Mouse (Mus musculus) forebrain, postnatal 0 days (tissue): ENCODE measurements at regions not wholly inside any gene's neighbourhood (a gene's known extent, or its start where the extent isn't known, plus 50 kb on each side); places are given as distances from the start of the nearest gene placed in this dataset.

Experiments used
- ATAC-seq: fragments of 200-750 bp; cut with Nextera tagmentation; 2 replicates; pipeline ENCODE4 v1.8.0; 2017; ENCODE audit warnings: mild to moderate bottlenecking, moderate library complexity
- DNase-seq: peaks from one replicate; pipeline ENCODE4 v3.0.0-alpha.2; 2015
- H3K27ac ChIP-seq: fragments of 300-500 bp; sonication (generic); 2 replicates; pipeline ENCODE4 v1.5.1; 2014; ENCODE audit warnings: low read depth, mild to moderate bottlenecking, antibody characterized with exemption, low read length, moderate library complexity, mixed read lengths
- H3K27me3 ChIP-seq: fragments of 300-500 bp; sonication (generic); 2 replicates; pipeline ENCODE4 v1.6.1; 2014; ENCODE audit warnings: mild to moderate bottlenecking, low read length, mixed read lengths; ENCODE audit not compliant: insufficient read depth
- H3K36me3 ChIP-seq: fragments of 300-500 bp; sonication (generic); 2 replicates; pipeline ENCODE4 v1.6.1; 2014; ENCODE audit warnings: mild to moderate bottlenecking, moderate library complexity; ENCODE audit not compliant: insufficient read depth
- H3K4me1 ChIP-seq: fragments of 300-500 bp; sonication (generic); 2 replicates; pipeline ENCODE4 v1.6.1; 2014; ENCODE audit warnings: antibody characterized with exemption; ENCODE audit not compliant: insufficient read depth
- H3K4me2 ChIP-seq: fragments of 300-500 bp; sonication (generic); 2 replicates; pipeline ENCODE4 v1.6.1; 2014; ENCODE audit warnings: low read depth, mild to moderate bottlenecking, moderate library complexity
- H3K4me3 ChIP-seq: fragments of 300-500 bp; sonication (generic); 2 replicates; pipeline ENCODE4 v1.5.1; 2014; ENCODE audit warnings: low read depth, low read length, mixed read lengths
- H3K9ac ChIP-seq: fragments of 300-500 bp; sonication (generic); 2 replicates; pipeline ENCODE4 v1.6.1; 2014; ENCODE audit warnings: mild to moderate bottlenecking
- H3K9me3 ChIP-seq: fragments of 300-500 bp; sonication (generic); 2 replicates; pipeline ENCODE4 v1.6.1; 2016; ENCODE audit warnings: low read length
- CTCF ChIP-seq: sonication (generic); IDR thresholded peaks from 2 replicates; pipeline ENCODE4 v1.5.1; 2016; ENCODE audit warnings: antibody characterized with exemption, control low read depth, low read depth
- WGBS: fragments of 180-500 bp; shearing (Covaris S2); extraction: QIAGEN DNeasy Blood & Tissue Kit; methylation state at CpG from one replicate; pipeline ENCODE4 v1.1.7; 2014; 5-methylcytosine and 5-hydroxymethylcytosine counted together

- Histone ChIP-seq H3K9ac (no peak overlapping the region), H3K36me3 (no peaks in the 10 kb centered on the region), H3K9me3 (no peaks in the 10 kb centered on the region), H3K4me3 (no peak overlapping the region), H3K27me3 (no peaks in the 10 kb centered on the region), H3K4me2 (no peak overlapping the region), H3K27ac (no peak overlapping the region), H3K4me1 (peaks cover 8% of the 10 kb centered on the region; the same call in 1 of the 2 replicates)
- no peak for ATAC-seq
- WGBS, result 90% methylated on average over 6 of the region's 6 CpGs
- DNase-seq, result no peak
- TF ChIP-seq CTCF, result no peak
Measured at GRCm38 (mm10) chr13:44028081-44028480, 243.5 kb downstream of the Cd83 start.

- H3K9ac ChIP-seq, result no peak overlapping the region
- H3K27me3 ChIP-seq, result no peaks in the 10 kb centered on the region
- peaks cover 8% of the 10 kb centered on the region; the same call in 1 of the 2 replicates for H3K4me1 ChIP-seq
- DNase-seq, result no peak
- ATAC-seq, result no peak
- no peak overlapping the region for H3K4me3 ChIP-seq
- H3K9me3 ChIP-seq, result no peaks in the 10 kb centered on the region
- H3K4me2 ChIP-seq, result no peak overlapping the region
- H3K36me3 ChIP-seq, result no peaks in the 10 kb centered on the region
- 78% methylated on average over 5 of the region's 5 CpGs for WGBS
- no peak overlapping the region for H3K27ac ChIP-seq
- TF ChIP-seq CTCF, result no peak
Measured at GRCm38 (mm10) chr13:44030590-44030989, 246.0 kb downstream of the Cd83 start.

GRCm38 (mm10) chr13:44037774-44038294 lies 253.3 kb downstream of the Cd83 start:
- H3K36me3 ChIP-seq, result no peaks in the 10 kb centered on the region
- H3K4me1 ChIP-seq, result no peaks in the 10 kb centered on the region
- H3K9me3 ChIP-seq, result no peaks in the 10 kb centered on the region
- DNase-seq (no peak), ATAC-seq (no peak)
- H3K4me3 ChIP-seq, result no peak overlapping the region
- H3K27ac ChIP-seq, result no peak overlapping the region
- no peaks in the 10 kb centered on the region for H3K27me3 ChIP-seq
- TF ChIP-seq CTCF, result no peak
- WGBS, result 84% methylated on average over 8 of the region's 8 CpGs
- no peak overlapping the region for H3K9ac ChIP-seq
- H3K4me2 ChIP-seq, result no peak overlapping the region

- no peaks in the 10 kb centered on the region for H3K9me3 ChIP-seq
- DNase-seq (no peak), ATAC-seq (no peak)
- no peaks in the 10 kb centered on the region for H3K4me1 ChIP-seq
- H3K4me2 ChIP-seq, result no peak overlapping the region
- WGBS, result 48% methylated on average over 7 of the region's 7 CpGs
- no peak overlapping the region for H3K9ac ChIP-seq
- no peak overlapping the region for H3K4me3 ChIP-seq
- TF ChIP-seq CTCF, result no peak
- H3K36me3 ChIP-seq, result no peaks in the 10 kb centered on the region
- H3K27ac ChIP-seq, result no peak overlapping the region
- H3K27me3 ChIP-seq, result no peaks in the 10 kb centered on the region
Measured at GRCm38 (mm10) chr13:44038322-44038721, 253.7 kb downstream of the Cd83 start.

GRCm38 (mm10) chr13:44040640-44041039 lies 256.1 kb downstream of the Cd83 start:
- Histone ChIP-seq H3K27me3 (no peaks in the 10 kb centered on the region), H3K4me2 (no peak overlapping the region), H3K9ac (no peak overlapping the region), H3K4me3 (no peak overlapping the region), H3K36me3 (no peaks in the 10 kb centered on the region), H3K4me1 (no peaks in the 10 kb centered on the region; the same call in 1 of the 2 replicates), H3K9me3 (no peaks in the 10 kb centered on the region), H3K27ac (no peak overlapping the region)
- no peak for DNase-seq
- no peak for ATAC-seq
- no peak for TF ChIP-seq CTCF
- 63% methylated on average over 7 of the region's 7 CpGs for WGBS

GRCm38 (mm10) chr13:44042730-44043493 lies 258.3 kb downstream of the Cd83 start:
- Histone ChIP-seq H3K9ac (no peak overlapping the region), H3K27me3 (no peaks in the 10 kb centered on the region), H3K27ac (0 out of 2 replicates have a peak overlapping the region, but pooled peaks have one; percentile 23), H3K4me2 (no peak overlapping the region), H3K36me3 (no peaks in the 10 kb centered on the region), H3K4me1 (no peaks in the 10 kb centered on the region; the same call in 1 of the 2 replicates), H3K4me3 (no peak overlapping the region), H3K9me3 (no peaks in the 10 kb centered on the region)
- ATAC-seq, result peak; percentile 34; the same call in 1 of the 2 replicates
- DNase-seq, result no peak
- no peak for TF ChIP-seq CTCF
- 37% methylated on average over 9 of the region's 9 CpGs for WGBS

- no peaks in the 10 kb centered on the region for H3K36me3 ChIP-seq
- H3K9ac ChIP-seq, result no peak overlapping the region
- no peaks in the 10 kb centered on the region; the same call in 1 of the 2 replicates for H3K4me1 ChIP-seq
- WGBS, result 10% methylated on average over 5 of the region's 5 CpGs
- TF ChIP-seq CTCF, result no peak
- H3K27ac ChIP-seq, result no peak overlapping the region
- no peaks in the 10 kb centered on the region for H3K9me3 ChIP-seq
- DNase-seq (peak; percentile 61), ATAC-seq (peak; percentile 68)
- H3K4me3 ChIP-seq, result no peak overlapping the region
- H3K27me3 ChIP-seq, result no peaks in the 10 kb centered on the region
- no peak overlapping the region for H3K4me2 ChIP-seq
Measured at GRCm38 (mm10) chr13:44043494-44043885, 258.9 kb downstream of the Cd83 start.
